Mouse (Mus musculus): ENCODE data around the gene Abhd4. TPM values are rescaled to one million over a fixed set of nuclear protein-coding genes. Genes with fewer than 3 reads are reported as not detected.

Abhd4 gene
- total and polyA plus RNA-seq, 2 experiments from 2014 or later, result 76.9 to 126 TPM

DNA sequence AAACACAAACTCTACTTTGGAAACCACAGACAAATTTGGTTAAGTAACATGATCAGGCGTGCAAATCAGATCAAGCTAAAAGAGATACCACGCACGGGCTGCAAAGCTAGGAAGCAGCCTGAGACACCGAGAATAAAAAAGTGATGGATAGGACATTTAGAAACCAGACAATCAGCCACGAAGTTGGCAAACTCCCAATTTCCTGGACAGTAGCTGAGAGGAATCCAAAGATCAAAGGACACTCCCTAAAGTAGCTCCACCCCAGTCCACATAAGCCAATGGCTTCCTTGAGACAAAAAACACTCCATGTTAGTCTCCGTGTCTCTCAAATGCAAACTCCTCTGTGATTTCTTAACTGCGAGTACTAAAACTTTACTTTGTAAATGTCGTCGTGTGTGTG lies 4.7 kb upstream of the Abhd4 start:
- Histone ChIP-seq H3K4me3 (ENCODE audit: low read length) (no peak overlapping the region), H3K4me2 (ENCODE audit: low read depth, low read length) (no peak overlapping the region), H3K9me3 (ENCODE audit: low read length) (no peaks in the 10 kb centered on the region), H3K9ac (replicated peaks; ENCODE audit: low read length) (no peak overlapping the region), H3K4me1 (ENCODE audit: insufficient read depth, low read length) (peaks cover 9% of the 10 kb centered on the region; the same call in 1 of the 2 replicates), H3K27ac (no peak overlapping the region), H3K27me3 (ENCODE audit: insufficient read depth, low read length) (no peaks in the 10 kb centered on the region), H3K36me3 (ENCODE audit: insufficient read depth, low read length) (no peaks in the 10 kb centered on the region; the same call in 1 of the 2 replicates)
- WGBS, result 54% methylated on average over 9 of the region's 9 CpGs
- DNase-seq (ENCODE audit: low spot score) (no peak), ATAC-seq (no peak)
- TF ChIP-seq CTCF (IDR thresholded peaks at IDR 0.05; ENCODE audit: low read depth), result no peak

DNA sequence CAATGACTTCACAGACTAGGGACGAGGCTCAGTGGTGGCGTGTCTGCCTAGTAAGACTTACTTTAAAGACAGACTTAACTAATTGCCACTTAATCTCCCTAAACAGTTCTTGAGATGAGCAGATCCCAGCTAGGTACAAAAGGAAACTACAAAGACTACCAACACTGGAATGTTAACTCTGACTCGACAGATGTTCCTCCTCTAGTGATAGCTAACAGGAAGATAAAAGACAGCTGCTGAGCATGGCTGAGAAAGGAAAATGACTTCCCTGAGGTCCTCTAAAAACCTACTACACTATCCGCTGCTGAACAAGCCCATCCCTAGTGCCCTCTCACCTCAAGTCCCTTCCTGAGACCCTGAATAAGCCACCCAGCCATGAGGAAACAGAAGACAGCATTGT lies 3.9 kb upstream of the Abhd4 start:
- peaks cover 14% of the 10 kb centered on the region; the same call in 1 of the 2 replicates for H3K4me1 ChIP-seq (ENCODE audit: insufficient read depth, low read length)
- H3K9me3 ChIP-seq (ENCODE audit: low read length), result no peaks in the 10 kb centered on the region
- no peaks in the 10 kb centered on the region; the same call in 1 of the 2 replicates for H3K36me3 ChIP-seq (ENCODE audit: insufficient read depth, low read length)
- ATAC-seq, result no peak
- no peaks in the 10 kb centered on the region for H3K27me3 ChIP-seq (ENCODE audit: insufficient read depth, low read length)
- 80% methylated on average over 4 of the region's 4 CpGs for WGBS
- H3K27ac ChIP-seq, result no peak overlapping the region
- no peak overlapping the region for H3K4me3 ChIP-seq (ENCODE audit: low read length)
- TF ChIP-seq CTCF (IDR thresholded peaks at IDR 0.05; ENCODE audit: low read depth), result no peak
- no peak for DNase-seq (ENCODE audit: low spot score)
- no peak overlapping the region for H3K4me2 ChIP-seq (ENCODE audit: low read depth, low read length)
- H3K9ac ChIP-seq (replicated peaks; ENCODE audit: low read length), result no peak overlapping the region

DNA sequence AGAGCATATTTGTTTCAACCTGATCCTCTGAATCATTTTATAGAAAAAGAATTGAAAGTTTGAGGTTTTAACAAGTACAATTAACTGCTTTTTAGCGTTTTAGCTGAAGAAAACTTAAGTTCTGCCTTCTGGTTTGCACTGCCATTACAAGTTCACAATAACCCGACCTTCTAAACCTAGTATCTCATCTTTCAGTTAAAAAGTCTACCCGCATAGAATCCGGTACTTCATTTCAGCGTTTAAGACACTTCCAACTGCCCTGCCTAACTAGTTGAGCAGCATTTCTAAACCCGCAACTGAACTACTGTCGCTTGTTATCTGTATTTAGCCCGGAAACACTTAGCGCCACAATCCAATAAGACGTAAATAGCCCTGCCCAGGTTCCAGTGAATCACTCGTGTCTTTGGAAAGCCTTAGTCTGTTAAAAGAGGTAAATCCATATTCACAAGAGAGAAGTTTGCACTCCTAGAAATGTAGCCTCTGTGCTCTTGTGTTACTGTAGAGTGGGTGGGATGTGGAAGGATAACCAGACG lies 748 bp downstream of the Abhd4 start:
- ATAC-seq, result no peak
- Histone ChIP-seq H3K4me3 (ENCODE audit: low read length) (peak overlapping the region; percentile 74), H3K27me3 (ENCODE audit: insufficient read depth, low read length) (no peaks in the 10 kb centered on the region), H3K9me3 (ENCODE audit: low read length) (no peaks in the 10 kb centered on the region), H3K27ac (no peak overlapping the region), H3K4me1 (ENCODE audit: insufficient read depth, low read length) (peaks cover 14% of the 10 kb centered on the region; the same call in 1 of the 2 replicates), H3K36me3 (ENCODE audit: insufficient read depth, low read length) (no peaks in the 10 kb centered on the region), H3K9ac (replicated peaks; ENCODE audit: low read length) (peak overlapping the region; percentile 66), H3K4me2 (ENCODE audit: low read depth, low read length) (peak overlapping the region; percentile 79)
- no peak for TF ChIP-seq CTCF (IDR thresholded peaks at IDR 0.05; ENCODE audit: low read depth)
- no peak for DNase-seq (ENCODE audit: low spot score)
- WGBS, result 72% methylated on average over 12 of the region's 12 CpGs

DNA sequence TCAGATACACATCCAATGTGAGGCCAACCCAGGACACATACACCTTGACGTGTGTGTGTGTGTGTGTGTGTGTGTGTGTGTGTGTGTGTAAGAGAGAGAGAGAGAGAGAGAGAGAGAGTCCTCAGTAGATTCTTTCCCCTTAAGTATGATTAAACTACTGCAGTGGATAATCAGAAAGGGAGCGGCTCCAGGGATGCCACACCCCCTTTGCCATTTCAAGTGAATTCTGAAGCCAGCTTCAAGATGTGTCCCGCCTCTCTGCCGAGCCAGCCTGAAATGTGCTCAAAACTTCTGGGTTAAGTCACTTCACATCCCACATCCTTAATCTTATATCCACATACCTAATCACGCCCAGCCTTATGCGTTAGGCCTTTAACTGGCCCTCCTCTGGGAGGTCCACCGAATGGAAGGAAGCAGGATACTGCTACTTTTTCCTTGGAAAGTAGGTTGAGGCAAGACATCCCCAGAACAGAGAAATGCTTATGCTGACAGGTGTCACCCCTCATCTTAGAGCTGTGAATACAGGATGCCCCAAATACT lies 4.2 kb downstream of the Abhd4 start:
- Histone ChIP-seq H3K27me3 (ENCODE audit: insufficient read depth, low read length) (no peaks in the 10 kb centered on the region), H3K4me2 (ENCODE audit: low read depth, low read length) (no peak overlapping the region), H3K27ac (no peak overlapping the region), H3K9me3 (ENCODE audit: low read length) (no peaks in the 10 kb centered on the region), H3K4me1 (ENCODE audit: insufficient read depth, low read length) (peaks cover 10% of the 10 kb centered on the region; the same call in 1 of the 2 replicates), H3K4me3 (ENCODE audit: low read length) (no peak overlapping the region), H3K9ac (replicated peaks; ENCODE audit: low read length) (no peak overlapping the region), H3K36me3 (ENCODE audit: insufficient read depth, low read length) (0 out of 2 replicates have a peak, but pooled peaks cover 4% of the 10 kb centered on the region)
- ATAC-seq, result no peak
- DNase-seq (ENCODE audit: low spot score), result no peak
- WGBS, result 67% methylated on average over 7 of the region's 7 CpGs
- TF ChIP-seq CTCF (IDR thresholded peaks at IDR 0.05; ENCODE audit: low read depth), result no peak

DNA sequence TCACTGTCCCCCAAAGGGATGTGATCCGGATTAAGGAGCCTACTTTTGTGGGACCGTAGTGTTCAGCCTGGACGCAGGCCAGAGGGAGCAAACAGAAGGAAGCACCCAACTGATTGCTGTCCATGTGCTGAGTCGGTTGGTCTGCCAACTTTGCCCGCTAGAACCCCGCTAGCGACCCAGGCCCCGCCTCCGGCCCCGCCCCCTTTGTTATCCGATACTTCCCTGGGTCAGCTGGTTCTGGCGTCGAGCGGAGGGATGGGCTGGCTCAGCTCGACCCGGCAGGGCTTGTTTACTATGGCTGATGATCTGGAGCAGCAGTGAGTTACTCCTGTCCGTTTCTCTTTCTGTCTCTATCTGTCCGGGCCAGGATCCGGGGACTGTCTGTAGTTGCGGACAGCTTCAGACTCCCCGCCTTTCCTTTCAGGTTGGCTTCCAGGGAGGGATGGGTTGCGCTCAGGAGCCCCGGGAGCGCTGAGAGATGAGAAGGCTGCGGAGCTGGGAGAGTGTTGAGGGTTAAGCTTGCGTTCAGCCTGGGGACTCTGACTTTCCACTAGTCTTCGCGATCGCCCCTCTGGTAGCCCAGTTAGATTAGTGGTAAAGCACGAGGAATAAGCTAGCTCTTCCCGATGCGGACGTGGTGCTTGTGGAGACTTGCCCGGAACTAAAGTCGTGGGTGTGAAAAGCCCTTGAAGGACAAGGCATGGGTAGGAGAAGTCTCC lies 5.2 kb downstream of the Abhd4 start:
- Histone ChIP-seq H3K36me3 (ENCODE audit: insufficient read depth, low read length) (peaks cover 9% of the 10 kb centered on the region; the same call in 1 of the 2 replicates), H3K4me3 (ENCODE audit: low read length) (peak overlapping the region; percentile 64), H3K9me3 (ENCODE audit: low read length) (no peaks in the 10 kb centered on the region), H3K4me2 (ENCODE audit: low read depth, low read length) (peak overlapping the region; percentile 93), H3K27ac (peak overlapping the region; percentile 73), H3K9ac (replicated peaks; ENCODE audit: low read length) (peak overlapping the region; percentile 67), H3K27me3 (ENCODE audit: insufficient read depth, low read length) (no peaks in the 10 kb centered on the region), H3K4me1 (ENCODE audit: insufficient read depth, low read length) (peaks cover 10% of the 10 kb centered on the region; the same call in 1 of the 2 replicates)
- no peak for TF ChIP-seq CTCF (IDR thresholded peaks at IDR 0.05; ENCODE audit: low read depth)
- WGBS, result 1% methylated on average over 35 of the region's 35 CpGs
- DNase-seq (ENCODE audit: low spot score) (peak; percentile 91), ATAC-seq (peak; percentile 94)

DNA sequence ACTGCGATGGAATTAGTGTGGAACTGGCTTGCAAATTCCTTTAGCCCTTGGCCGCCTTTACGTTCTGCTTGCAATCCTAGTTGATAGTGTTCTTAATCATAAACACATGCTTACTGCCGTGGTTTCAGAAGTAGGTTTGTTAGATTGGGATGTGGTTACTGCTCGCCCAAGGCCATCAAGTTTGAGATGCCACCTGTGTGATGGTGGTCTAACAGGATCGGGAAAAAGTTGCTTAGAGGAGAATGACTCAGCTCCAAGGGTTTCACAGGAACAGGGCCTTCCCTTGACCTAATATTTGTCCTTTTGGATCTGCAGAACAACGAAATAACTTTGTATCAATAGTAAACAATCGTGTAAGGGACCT lies 5.7 kb downstream of the Abhd4 start:
- H3K9ac ChIP-seq (replicated peaks; ENCODE audit: low read length), result peak overlapping the region; percentile 67
- peaks cover 6% of the 10 kb centered on the region; the same call in 1 of the 2 replicates for H3K4me1 ChIP-seq (ENCODE audit: insufficient read depth, low read length)
- H3K4me3 ChIP-seq (ENCODE audit: low read length), result peak overlapping the region; percentile 64
- H3K36me3 ChIP-seq (ENCODE audit: insufficient read depth, low read length), result peaks cover 11% of the 10 kb centered on the region; the same call in 1 of the 2 replicates
- ATAC-seq (no peak), DNase-seq (ENCODE audit: low spot score) (no peak)
- H3K27ac ChIP-seq, result peak overlapping the region; percentile 73; the same call in 1 of the 2 replicates
- no peaks in the 10 kb centered on the region for H3K27me3 ChIP-seq (ENCODE audit: insufficient read depth, low read length)
- WGBS, result 23% methylated on average over 8 of the region's 8 CpGs
- no peak for TF ChIP-seq CTCF (IDR thresholded peaks at IDR 0.05; ENCODE audit: low read depth)
- H3K9me3 ChIP-seq (ENCODE audit: low read length), result no peaks in the 10 kb centered on the region
- peak overlapping the region; percentile 93 for H3K4me2 ChIP-seq (ENCODE audit: low read depth, low read length)
